Comparison of ENCODE assay signal across 32 mouse cellular contexts in genomic region chr9:104181626-104182025, GRCm38 (mm10). TPM values are rescaled to one million over a fixed set of nuclear protein-coding genes. Genes with fewer than 3 reads are reported as not detected.
DNase-seq lines count a peak whose midpoint lies in the region; ATAC-seq and TF ChIP-seq lines count a peak whose summit lies in the region.
"Had no signal": no experiment of that assay in that cellular context is flagged by ENCODE, and none has a peak within 500 bp of the region (broad histone marks: within the 10 kb centered on the region; RNA-seq: fewer than 3 reads in every experiment).

No protein-coding gene starts in this region.

- DNase-seq in left cerebral cortex, adult 2 months (ENCODE audit: extremely low spot score in 1 of 2, low spot score in 2 of 2) = no peak
- DNase-seq in left cerebral cortex, postnatal 36 days (ENCODE audit: low spot score in 2 of 2) = no peak
- peak; percentile 54 for DNase-seq in cerebellum, adult 11 months
- DNase-seq in cerebellum, adult 8-10 months = peak; percentile 54
- DNase-seq in cerebellum, postnatal 25 days = peak; percentile 73 to 80
- no peak for DNase-seq in right cerebral cortex, postnatal 36 days (ENCODE audit: low spot score in 2 of 2)
- DNase-seq: adrenal gland, postnatal 36 days; gastrocnemius, postnatal 14 days; heart, postnatal 36 days; kidney, adult 8-10 months; kidney, postnatal 4 days; layer of hippocampus, adult 9-11 months; lung, adult 2 months; lung, postnatal 10 days; right cerebral cortex, postnatal 14 days; thymus, adult 2 months had no signal

- no peak for TF ChIP-seq CTCF in left cerebral cortex, adult 2 months (IDR thresholded peaks at IDR 0.05)

- no peaks in the 10 kb centered on the region for H3K4me1 ChIP-seq in liver, embryonic 12.5 days
- H3K4me1 ChIP-seq: heart, embryonic 10.5 days; heart, embryonic 15.5 days; limb, embryonic 10.5 days; limb, embryonic 15.5 days had no signal

- H3K9ac ChIP-seq in liver, embryonic 12.5 days = no peak overlapping the region
- H3K9ac ChIP-seq: forebrain, embryonic 13.5 days; heart, embryonic 15.5 days; hindbrain, embryonic 12.5 days; limb, embryonic 15.5 days; liver, embryonic 14.5 days; midbrain, embryonic 13.5 days had no signal

- H3K27me3 ChIP-seq in liver, embryonic 12.5 days (replicated peaks) = no peaks in the 10 kb centered on the region
- H3K27me3 ChIP-seq: forebrain, embryonic 13.5 days; heart, embryonic 15.5 days; hindbrain, embryonic 12.5 days; limb, embryonic 15.5 days; midbrain, embryonic 13.5 days had no signal

- no peak overlapping the region for H3K4me2 ChIP-seq in liver, embryonic 12.5 days
- H3K4me2 ChIP-seq: forebrain, embryonic 13.5 days; heart, embryonic 15.5 days; hindbrain, embryonic 12.5 days; limb, embryonic 15.5 days; midbrain, embryonic 13.5 days had no signal

- intact Hi-C loops in left cerebral cortex, adult 2 months (cut with DNase I) = no loop called here
- intact Hi-C loops in left cerebral cortex, postnatal 36 days (cut with DNase I) = loop anchor here (10.0 kb wide), 1 partner anchor 107 kb away; no protein-coding TSS in a partner anchor

- H3K36me3 ChIP-seq in liver, embryonic 12.5 days = peaks cover 78% of the 10 kb centered on the region

- no peak overlapping the region for H3K4me3 ChIP-seq in left cerebral cortex, adult 2 months
- H3K4me3 ChIP-seq in liver, embryonic 12.5 days = no peak overlapping the region
- H3K4me3 ChIP-seq: forebrain, embryonic 13.5 days; heart, embryonic 10.5 days; heart, embryonic 15.5 days; hindbrain, embryonic 12.5 days; limb, embryonic 10.5 days; limb, embryonic 15.5 days; midbrain, embryonic 13.5 days had no signal

- H3K27ac ChIP-seq in left cerebral cortex, adult 2 months = peak overlapping the region; percentile 21; the same call in 1 of the 2 replicates
- H3K27ac ChIP-seq in liver, embryonic 12.5 days = no peak overlapping the region
- H3K27ac ChIP-seq: forebrain, embryonic 13.5 days; heart, embryonic 10.5 days; heart, embryonic 15.5 days; hindbrain, embryonic 12.5 days; hindbrain, postnatal 0 days; kidney, postnatal 0 days; limb, embryonic 10.5 days; limb, embryonic 15.5 days; liver, embryonic 14.5 days; macrophage; midbrain, embryonic 13.5 days had no signal

- WGBS in liver, embryonic 12.5 days (ENCODE audit: insufficient replicate concordance) = 89% methylated on average over 4 of the region's 4 CpGs

- no peak for ATAC-seq in inflammation-experienced regulatory T-cells, adult 6 months
- no peak for ATAC-seq in liver, embryonic 12.5 days
- ATAC-seq: CD4-positive, CD25-positive, alpha-beta regulatory T cell, adult 4 months; forebrain, embryonic 13.5 days; hindbrain, postnatal 0 days; intestine, embryonic 16.5 days; midbrain, embryonic 13.5 days had no signal

- no peaks in the 10 kb centered on the region for H3K9me3 ChIP-seq in liver, embryonic 12.5 days (replicated peaks)
- H3K9me3 ChIP-seq: forebrain, embryonic 13.5 days; heart, embryonic 10.5 days; heart, embryonic 15.5 days; hindbrain, embryonic 12.5 days; limb, embryonic 10.5 days; limb, embryonic 15.5 days; midbrain, embryonic 13.5 days had no signal

RNA-seq across cellular contexts. Expression of gene Ackr4, which starts 54.9 kb away (rescaled TPM):
- total RNA-seq in left cerebral cortex, adult 2 months (2021) = under 1 TPM in 1 of 2 experiments, not detected in 1; 0.20 TPM
- under 1 TPM in 1 of 2 experiments, not detected in 1; 0.12 TPM for total RNA-seq in left cerebral cortex, postnatal 36 days (2021)
- polyA plus RNA-seq in inflammation-experienced regulatory T-cells, adult 6 months (2017; shearing (Covaris generic)) = 1 to 10 TPM in 1 of 3 experiments, not detected in 2; 1.3 TPM
- polyA plus RNA-seq in liver, embryonic 12.5 days (2016; fragmentation: Nextera tagmentation; extraction: Ambion mirVana) = 0.66 TPM in 2 replicates
- total RNA-seq: granulocyte monocyte progenitor cell, adult 5-6 weeks had no signal
- polyA plus RNA-seq: macrophage had no signal

Comparison
In these comparisons a context has a peak if more than half of its experiments do, and no peak if none do; other contexts are left out.
1. DNase-seq: peak in cerebellum, adult 11 months (single experiment), cerebellum, adult 8-10 months (single experiment) and cerebellum, postnatal 25 days (2 of 2); none in left cerebral cortex, adult 2 months (0 of 2), left cerebral cortex, postnatal 36 days (0 of 2) and right cerebral cortex, postnatal 36 days (0 of 2).